Mouse (Mus musculus): Measurements from ENCODE around the gene Slc22a4.
A peak's percentile ranks its signal among the peaks of the same experiment; 100 is the strongest.
"Not testable (repeated sequence)": the region's sequence is repeated elsewhere in the genome, so short reads cannot be mapped to it uniquely, and the experiment has no call there.

The Slc22a4 gene

DNA sequence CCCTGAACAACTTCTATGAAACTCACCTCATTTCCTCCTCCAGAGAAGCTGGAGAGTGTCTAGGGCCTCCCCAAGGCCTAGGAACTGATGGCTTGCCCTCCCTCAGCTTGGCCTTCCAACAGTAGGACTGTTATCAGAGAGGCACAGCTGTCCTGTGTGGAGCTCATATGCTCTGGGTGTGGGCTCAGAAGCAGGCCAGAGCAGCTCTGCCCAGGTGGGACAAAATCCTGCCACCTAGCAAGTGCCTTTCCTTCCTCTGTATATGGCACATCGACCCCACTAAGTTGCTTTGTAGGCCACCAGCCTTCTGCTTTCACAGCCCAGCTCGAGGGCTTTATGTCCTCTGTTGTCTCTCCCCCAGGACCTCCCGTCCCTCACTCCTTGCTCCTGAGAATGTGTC, 23.2 kb downstream of the Slc22a4 start:
- DNase-seq: no peak

DNA sequence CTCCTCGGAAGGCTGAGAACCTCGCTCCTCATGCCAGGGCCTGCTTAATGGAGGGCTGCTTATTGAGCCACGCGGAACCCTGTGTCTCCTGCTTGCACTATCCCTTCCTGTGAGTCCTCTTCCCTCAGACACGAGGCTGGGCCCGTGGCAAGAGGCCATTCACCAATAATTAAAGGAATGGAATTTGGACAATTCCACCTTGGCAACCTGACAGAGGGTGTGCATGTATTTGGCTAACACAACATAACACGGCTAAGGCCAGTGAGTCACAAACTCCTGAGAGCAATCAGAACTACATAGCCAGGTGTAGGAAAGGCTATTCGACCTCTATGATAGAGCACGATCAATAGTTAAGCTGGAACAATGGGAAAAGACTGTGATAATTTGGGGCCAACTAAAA, 23.7 kb downstream of the Slc22a4 start:
- peak; percentile 57 to 59 for DNase-seq

DNA sequence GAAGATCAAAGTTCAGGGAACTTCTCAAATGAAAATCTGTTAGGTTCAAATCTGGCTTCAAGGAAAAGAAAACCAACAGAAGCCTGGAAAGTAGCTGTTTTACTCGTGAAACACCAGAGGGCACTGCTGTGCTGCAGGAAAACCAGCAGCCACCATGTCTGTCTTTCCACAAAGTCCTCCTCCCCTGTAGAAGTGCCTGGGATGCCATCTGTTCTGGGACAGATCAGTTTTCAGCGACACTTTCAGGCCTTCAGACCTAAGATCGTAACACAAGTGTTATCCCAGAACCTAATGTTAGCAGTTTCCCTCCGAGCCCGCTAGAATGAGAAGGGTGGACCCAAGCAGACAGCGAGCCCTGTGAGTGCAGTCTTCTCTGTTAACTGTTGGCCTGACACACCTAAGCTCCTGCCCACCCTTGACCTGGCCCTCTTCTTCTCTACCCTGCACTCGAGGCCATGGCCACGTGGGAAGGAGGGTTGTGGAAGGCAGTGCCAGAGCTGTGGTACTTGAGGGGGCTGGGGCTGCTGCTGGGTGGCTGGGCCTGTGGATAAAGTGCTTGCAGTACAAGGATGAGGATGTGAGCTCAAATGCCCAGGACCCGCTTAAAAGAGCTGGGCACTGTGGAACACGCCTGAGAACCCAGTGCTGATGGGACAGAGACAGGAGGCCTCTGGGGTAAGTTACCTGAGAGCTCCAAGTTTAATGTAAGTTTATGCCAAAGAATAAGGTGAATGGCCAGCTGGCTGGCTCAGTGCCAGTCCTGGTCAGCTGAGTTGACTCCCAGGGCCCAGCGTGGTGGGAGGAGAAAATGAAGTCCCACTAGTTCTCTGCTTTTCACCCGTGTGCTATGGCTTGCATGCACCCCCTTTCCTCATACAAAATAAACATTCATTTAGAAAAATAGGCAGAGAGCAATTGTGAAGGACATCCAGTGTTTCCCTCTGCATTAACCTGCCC, 24.9 kb downstream of the Slc22a4 start:
- DNase-seq: peak; percentile 88

DNA sequence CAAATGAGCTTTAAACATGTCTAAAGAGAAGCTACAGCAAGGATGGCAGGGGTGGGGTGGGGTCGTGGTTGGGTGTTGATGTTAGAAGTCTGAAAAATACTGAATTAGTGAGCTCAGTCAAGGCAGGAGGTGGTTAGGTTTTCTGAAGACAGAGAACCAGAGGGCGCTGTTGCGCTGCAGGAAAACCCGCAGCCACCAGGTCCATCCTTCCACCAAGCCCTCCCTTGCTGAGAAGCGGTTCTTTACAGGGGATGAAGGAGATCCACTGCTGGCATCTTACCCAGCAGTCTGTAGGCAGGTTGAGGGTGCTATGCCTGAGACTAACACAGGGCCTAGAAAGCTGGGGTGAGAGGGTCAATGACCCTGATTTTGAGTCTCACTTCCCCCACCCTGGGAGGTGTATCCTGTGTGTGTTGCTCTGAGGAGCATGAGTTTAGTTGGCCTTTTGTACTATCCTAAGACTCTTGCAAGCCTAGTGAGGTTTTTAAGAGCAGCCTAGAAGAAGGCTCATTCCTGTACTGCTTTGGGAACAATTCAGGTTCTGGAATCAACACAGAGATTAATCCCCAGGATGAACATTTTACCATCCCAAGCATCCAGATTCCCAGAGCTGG, 25.6 kb downstream of the Slc22a4 start:
- peak; percentile 88 to 90 for DNase-seq

DNA sequence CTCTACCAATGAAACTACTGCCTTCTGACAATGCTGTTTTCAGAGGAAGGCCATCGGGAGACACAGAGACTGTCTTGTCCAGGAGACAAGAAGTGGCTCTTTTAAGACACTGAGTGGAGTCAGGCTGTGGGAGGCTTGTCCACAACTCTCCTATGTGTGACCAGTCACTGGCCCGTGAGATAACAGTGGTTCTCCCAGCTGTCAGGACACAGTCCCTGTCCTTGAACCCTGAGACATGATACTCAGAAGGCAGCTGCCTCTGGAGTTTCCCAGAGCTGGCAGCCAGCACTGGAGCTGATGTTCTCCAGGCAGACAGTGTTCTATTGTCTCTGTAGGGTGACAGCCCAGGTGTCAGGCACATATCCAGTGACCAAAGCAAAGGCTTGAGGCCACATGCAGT, 30.2 kb downstream of the Slc22a4 start:
- DNase-seq: no peak

DNA sequence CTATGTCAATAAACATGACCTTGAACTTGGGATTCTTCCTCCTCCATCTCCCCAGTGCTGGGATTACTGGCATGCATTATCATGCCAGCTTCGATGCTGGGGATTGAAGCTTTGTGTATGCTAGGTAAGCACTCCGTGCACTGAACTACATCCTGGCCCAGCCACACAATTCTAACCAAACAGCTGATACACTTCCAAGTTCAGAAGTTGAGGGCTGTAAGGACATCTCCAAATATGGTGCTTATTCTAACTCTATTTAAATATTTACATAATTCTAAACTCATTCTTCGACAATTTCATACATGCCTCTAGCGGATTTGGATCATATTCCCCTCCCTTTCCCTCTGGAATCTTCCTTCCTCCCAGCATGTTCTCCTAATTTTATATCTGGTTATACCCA, 35.6 kb downstream of the Slc22a4 start:
- DNase-seq: no peak

DNA sequence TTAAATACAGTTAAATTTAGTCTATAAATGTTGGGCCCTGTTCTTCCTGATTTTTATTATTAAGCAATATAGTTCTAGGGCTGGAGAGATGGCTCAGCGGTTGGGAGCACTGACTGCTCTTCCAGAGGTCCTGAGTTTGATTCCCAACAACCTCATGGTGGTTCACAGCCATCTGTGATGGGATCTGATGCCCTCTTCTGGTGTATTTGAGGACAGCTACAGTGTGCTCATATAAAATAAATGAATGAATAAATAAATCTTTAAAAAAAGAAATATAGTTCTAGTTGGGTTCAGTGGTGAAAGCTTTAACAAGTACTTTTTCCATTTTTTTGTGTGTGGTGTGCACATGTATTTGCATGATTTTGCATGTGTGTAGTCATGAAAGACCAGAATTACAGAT, 38.7 kb downstream of the Slc22a4 start:
- no peak for DNase-seq

DNA sequence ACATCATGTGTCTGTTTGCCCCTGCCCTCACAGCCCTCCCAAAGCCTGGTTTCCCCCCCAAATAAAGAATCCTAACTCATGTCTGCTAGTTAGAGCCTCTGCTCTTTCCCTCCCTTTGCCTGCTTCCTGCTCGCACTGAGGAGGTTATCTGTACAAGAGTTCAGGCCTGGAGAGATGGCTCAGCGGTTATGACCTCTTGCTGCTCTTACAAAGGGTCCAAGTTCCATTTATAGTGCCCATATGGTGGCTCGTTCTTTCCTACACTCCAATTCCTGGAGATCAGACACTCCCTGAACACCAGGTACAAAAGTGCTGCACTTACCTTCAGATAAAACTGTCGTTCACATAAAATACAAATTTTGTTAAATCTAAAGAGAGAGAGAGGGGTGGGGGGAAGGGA, 39.8 kb downstream of the Slc22a4 start:
- DNase-seq: no peak

DNA sequence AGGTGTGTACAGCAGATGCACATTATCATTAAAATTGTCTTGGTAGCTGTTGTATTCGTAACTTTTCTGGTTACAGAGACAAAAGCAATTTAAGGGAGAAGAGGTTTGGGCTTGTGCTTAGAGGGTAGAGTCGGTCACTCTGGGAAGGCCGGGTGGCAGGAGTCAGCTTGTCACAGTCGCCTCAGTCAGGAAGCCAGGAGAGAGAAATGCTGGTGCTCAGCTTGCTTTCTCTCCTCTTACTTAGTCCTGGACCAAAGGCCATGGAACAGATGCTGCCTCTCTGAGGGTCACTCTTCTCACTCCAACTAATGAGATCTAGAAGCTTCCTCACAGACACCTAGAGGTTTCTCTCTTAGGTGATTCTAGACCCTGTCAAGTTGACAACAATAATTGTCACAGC, 46.5 kb downstream of the Slc22a4 start:
- DNase-seq: no peak

DNA sequence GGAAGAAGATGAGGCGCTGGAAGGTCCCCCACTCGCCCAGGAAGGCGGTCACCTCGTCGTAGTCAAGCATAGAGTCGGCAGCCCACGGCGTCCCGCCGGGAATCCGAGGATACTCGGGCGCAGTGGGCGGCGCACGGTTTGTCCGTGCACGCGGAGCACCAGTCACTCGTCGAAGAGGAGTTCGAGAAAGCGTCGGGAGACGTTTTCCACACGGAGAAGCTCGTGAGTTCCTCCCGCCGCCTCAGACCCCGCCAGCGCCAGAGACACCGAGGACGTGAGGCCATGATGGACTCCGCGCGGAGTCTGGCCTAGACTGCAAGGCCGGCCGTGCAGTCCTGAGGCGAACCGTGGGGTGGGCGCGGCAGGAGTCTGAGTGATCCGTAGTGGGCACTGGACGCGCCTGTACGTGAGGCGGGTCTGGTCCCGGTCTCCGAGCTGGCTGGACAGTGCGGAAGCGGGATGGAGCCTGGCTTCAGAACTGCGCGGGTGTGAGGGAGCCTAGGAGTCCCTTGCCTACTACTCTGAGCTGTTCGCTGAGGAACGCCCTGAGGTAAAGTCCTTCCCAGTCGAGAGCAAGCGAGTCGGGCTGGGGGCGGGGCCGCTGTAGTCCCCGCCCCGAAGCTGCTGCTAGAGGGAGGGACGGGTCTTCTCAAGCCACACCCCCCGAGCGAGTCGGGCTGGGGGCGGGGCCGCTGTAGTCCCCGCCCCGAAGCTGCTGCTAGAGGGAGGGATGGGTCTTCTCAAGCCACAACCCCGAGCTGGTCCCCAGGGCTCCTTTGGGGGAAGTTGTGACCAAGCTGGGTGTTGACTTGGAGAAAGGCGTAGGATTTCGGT, 47.9 kb downstream of the Slc22a4 start, which contains the start of gene Slc22a21:
Slc22a21 (minus strand) TSS at position 545 of the 834 bp plus-strand sequence.
- DNase-seq: peak; percentile 78 to 80

DNA sequence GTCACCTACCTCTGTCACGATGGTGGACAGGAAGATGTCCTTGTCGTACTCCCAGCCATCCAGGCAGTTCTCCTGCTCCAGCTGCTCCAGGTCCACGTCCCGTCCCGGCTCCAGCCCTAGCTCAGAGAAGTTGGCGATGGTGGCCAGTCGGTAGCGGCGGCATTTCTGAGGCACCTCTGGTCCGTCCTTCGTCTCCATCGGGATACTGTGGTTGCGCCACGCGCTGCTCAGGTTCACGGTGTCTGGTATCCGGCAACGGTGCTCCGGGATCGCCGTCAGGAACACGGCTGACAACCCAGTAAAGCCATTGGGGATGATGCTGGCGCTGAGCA, 48.5 kb downstream of the Slc22a4 start:
- not testable (repeated sequence) for DNase-seq

DNA sequence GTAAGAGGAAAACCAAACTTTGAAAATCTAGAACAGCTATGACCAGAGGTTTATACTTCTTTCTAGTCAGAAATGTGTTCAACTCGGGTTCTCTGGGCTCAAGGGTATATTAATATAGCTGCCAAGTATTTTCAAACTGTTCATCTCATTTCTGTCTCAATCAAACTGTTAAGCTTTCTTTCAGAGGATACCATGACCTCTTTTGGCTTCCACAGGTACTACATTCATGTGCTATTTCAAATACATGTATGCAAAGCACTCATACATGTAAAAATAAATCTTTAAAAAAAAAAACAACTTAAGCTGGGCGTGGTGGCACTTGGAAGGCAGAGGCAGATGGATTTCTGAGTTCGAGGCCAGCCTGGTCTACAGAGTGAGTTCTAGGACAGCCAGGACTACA, 50.2 kb downstream of the Slc22a4 start:
- DNase-seq: peak in 1 of 2 experiments; percentile 17

DNA sequence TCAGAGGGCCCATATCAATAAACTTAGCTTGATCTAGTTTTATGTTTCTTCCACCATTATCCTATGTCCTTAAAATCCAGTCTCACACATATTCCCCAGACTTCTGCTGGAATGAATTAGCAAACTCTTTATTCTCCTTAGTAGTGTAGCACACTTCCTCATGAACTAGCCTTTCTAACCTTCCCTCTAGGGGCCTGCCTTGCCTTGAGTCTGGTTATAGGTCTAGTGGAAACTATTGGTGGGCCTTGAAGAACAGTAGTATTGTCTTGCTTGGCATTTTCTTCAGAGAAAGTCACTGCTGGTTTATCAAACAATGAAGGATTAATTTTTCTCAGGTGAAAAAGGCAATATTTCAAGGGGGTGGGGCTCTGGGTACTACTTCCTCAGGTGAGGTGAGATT, 52.3 kb downstream of the Slc22a4 start:
- no peak for DNase-seq

DNA sequence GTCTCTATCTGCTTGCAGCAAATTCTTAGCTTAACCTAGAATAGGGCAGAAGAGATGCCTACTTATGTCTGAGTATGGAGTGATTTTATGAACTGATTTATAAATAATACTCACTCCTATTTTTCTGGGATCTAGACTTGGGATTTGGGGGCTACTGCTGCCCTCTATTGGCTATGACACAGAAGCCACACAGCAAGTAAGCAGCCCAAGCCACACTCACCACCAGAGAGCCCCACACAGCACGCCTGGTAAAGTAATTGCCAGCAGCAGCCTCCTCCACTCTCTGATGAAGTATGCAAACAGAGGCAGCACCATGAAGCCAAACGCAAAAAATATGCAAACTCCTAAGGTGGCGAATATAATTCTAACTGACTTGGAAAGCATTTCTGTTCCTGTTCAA, 68.9 kb downstream of the Slc22a4 start:
- DNase-seq: peak; percentile 22 to 26

DNA sequence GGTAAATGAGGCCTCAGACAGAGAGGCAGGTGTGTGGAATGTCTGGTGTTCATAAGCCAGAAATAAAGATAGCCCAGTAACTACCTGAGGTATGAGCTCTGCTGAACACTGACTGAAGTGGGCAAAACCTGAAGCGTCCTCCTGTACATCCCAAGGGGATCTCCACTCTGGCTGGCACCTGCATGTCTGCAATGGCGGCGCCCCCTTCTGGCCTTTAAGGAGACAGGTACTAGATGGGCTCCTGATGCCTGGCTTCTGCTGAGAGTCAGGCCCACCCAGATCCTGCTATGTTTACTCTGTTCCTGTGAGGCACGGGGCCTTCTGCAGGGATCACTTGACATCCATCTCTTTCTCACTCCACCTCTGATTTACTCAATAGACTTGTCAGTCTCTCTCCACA, 69.7 kb downstream of the Slc22a4 start:
- peak; percentile 14 to 17 for DNase-seq

DNA sequence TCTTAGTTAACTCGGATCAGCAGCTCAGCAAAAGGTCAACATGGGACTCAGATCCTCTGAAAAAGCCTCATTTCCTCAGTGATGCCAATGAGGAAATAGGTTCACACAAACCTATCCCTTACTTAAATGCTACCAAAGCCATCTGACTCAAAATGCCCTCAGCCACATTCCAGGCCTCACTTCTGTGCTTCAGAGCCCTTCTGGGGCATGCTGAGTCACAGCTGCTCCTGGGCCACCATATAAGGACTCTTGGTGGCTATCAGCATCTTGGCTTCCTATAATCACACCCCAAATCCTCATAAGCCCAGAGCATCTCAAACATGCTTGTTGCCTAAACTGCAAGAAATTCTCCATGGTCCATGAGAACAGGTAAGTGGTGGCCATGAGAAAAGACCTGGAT, 71.3 kb downstream of the Slc22a4 start:
- DNase-seq: no peak

DNA sequence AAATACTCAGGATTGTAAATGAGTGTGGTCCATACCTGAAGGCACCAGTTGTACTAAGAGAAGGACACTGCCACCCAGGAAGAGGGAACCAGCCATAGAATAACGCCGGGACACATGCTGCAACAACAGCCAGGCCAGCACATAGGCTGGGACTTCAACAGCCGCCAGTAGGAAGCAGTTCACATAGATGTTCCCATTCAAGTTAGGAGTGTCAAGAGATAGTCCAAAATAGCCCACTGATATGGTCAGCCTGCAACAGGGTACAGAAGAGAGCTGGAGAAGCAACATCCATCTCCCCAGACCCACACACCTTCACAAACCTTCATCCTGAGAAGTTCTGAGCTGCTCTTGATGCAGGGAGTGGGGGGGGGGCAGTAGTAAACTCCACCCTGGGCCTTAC, 73.2 kb downstream of the Slc22a4 start:
- DNase-seq: no peak

DNA sequence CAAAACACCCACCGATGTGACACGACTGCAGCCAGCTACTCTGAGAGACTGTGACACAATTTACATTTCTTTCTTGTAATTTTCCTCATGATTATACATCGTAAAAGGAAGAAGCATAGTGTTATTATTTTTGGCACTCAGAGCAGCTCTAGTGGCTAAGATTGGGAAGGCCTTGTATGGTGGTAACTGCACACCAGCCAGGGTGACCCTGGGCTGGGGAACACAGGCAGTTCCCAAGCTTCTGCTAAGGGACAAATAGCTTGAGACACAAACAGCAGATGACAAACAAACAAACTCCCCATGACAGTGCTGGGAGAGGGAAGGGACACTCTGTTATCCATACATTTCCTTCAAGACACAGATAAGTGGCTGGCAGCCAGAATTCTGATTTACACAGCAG, 77.8 kb downstream of the Slc22a4 start:
- DNase-seq: not testable (repeated sequence)
